Mouse (Mus musculus) CH12.LX (cell line): Measurements from ENCODE around the gene Gabra2.

Source experiments
- CTCF ChIP-seq, 2 experiments: IDR thresholded peaks in 1 of 2; conservative IDR thresholded peaks in 1 of 2; 2 replicates each; pipeline ENCODE4 v1.5.1; 2011 to 2012; ENCODE audit warnings: low read depth in 2 of 2, low read length in 2 of 2, improper control_type of control experiment in 1 of 2, inconsistent platforms in 1 of 2, mild to moderate bottlenecking in 1 of 2, moderate library complexity in 1 of 2
- MEF2A ChIP-seq: IDR thresholded peaks from 2 replicates; pipeline ENCODE4 v1.6.1; 2014; ENCODE audit warnings: low read depth, mild to moderate bottlenecking, inconsistent platforms, low read length, improper control_type of control experiment, borderline replicate concordance

DNA sequence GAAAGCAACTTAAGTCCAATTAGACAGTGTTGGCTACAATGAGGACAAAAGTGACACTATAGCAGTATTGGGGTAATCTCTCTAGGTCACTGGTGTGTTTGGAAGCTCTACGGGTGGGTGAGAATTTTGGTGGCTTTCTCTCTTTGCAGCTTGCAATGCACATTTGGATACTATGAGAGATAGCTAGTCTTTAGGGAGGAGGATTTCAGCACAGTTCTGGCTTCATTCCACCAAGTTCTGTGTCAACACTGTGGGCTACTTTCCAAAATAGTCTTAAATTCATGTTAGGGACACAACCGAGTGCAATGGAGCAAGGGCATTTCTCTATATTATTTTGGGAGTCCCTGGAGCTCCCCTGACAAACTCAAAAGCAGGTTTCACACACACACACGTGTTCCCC lies 58.3 kb downstream of the Gabra2 start:
- TF ChIP-seq MEF2A (no peak), CTCF (conservative IDR thresholded peaks at IDR 0.05 in 1 of 2, IDR thresholded peaks at IDR 0.05 in 1 of 2; ENCODE audit: low read depth in 2 of 2, low read length in 2 of 2) (no peak)
